Mouse (Mus musculus) kidney, embryonic 14.5 days (tissue): ENCODE data around the gene Rara. TPM values are rescaled to one million over a fixed set of nuclear protein-coding genes. Genes with fewer than 3 reads are reported as not detected.

Experiments used
- ATAC-seq: fragments of 200-750 bp; cut with Nextera tagmentation; 2 replicates; pipeline ENCODE4 v1.8.0; 2017; ENCODE audit warnings: moderate number of reproducible peaks, mild to moderate bottlenecking, moderate TSS enrichment, moderate library complexity; ENCODE audit not compliant: low FRiP score, low TSS enrichment
- H3K27ac ChIP-seq: fragments of 300-500 bp; sonication (generic); 2 replicates; pipeline ENCODE4 v1.5.1; 2014; ENCODE audit warnings: low read depth, mild to moderate bottlenecking, low read length, moderate library complexity, mixed read lengths
- H3K27me3 ChIP-seq: fragments of 300-500 bp; sonication (generic); 2 replicates; pipeline ENCODE4 v1.6.1; 2014; ENCODE audit warnings: mild to moderate bottlenecking, low read length; ENCODE audit not compliant: control insufficient read depth, insufficient read depth
- H3K36me3 ChIP-seq: fragments of 300-500 bp; sonication (generic); 2 replicates; pipeline ENCODE4 v1.6.1; 2014; ENCODE audit warnings: low read length, mixed read lengths; ENCODE audit not compliant: control insufficient read depth, insufficient read depth
- H3K4me1 ChIP-seq: fragments of 300-500 bp; sonication (generic); 2 replicates; pipeline ENCODE4 v1.6.1; 2014; ENCODE audit warnings: low read length, mixed read lengths; ENCODE audit not compliant: control insufficient read depth, insufficient read depth
- H3K4me2 ChIP-seq: fragments of 300-500 bp; sonication (generic); replicated peaks from 2 replicates; pipeline ENCODE4 v1.6.1; 2014; ENCODE audit warnings: low read depth, mild to moderate bottlenecking, low read length
- H3K4me3 ChIP-seq: fragments of 300-500 bp; sonication (generic); 2 replicates; pipeline ENCODE4 v1.5.1; 2014; ENCODE audit warnings: mild to moderate bottlenecking, low read length
- H3K9ac ChIP-seq: fragments of 300-500 bp; sonication (generic); 2 replicates; pipeline ENCODE4 v1.6.1; 2014; ENCODE audit warnings: low read depth, mild to moderate bottlenecking, low read length, moderate library complexity
- H3K9me3 ChIP-seq: fragments of 300-500 bp; sonication (generic); 2 replicates; pipeline ENCODE4 v1.6.1; 2016; ENCODE audit warnings: low read length; ENCODE audit not compliant: control insufficient read depth
- WGBS: fragments of 180-500 bp; shearing (Covaris S2); extraction: QIAGEN DNeasy Blood & Tissue Kit; methylation state at CpG from one replicate; pipeline ENCODE4 v1.1.7; 2014; 5-methylcytosine and 5-hydroxymethylcytosine counted together
- polyA plus RNA-seq: library from polyadenylated mRNA; unstranded; fragments of >200 nt; fragmentation: Nextera tagmentation; extraction: Ambion mirVana; gene quantifications from 2 replicates; pipeline ENCODE4 v1.2.1, GENCODE M21; 2014

Rara gene
- polyA plus RNA-seq, 1 experiment from 2014 or later, result 36.7 TPM

DNA sequence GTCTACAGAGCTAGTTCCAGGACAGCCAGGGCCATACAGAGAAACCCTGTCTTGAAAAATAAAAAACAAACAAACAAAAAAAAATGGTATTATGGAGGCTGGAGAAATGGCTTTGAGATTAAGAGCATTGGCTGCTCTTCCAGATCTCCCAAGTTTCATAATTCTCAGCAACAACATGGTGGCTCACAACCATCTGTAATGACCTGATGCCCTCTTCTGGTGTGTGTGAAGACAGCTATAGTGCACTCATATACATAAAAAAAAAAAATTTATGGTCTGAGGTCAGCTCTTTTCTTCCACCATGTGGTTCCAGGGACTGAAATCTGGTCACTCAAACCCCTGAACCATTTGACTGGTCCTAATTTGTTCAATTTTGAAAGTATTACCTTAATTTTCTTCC is 71.2 kb downstream of the Rara start:
- Histone ChIP-seq H3K27ac (no peak overlapping the region), H3K27me3 (no peaks in the 10 kb centered on the region), H3K9me3 (no peaks in the 10 kb centered on the region), H3K4me2 (no peak overlapping the region), H3K4me3 (no peak overlapping the region), H3K9ac (no peak overlapping the region), H3K36me3 (peaks cover 100% of the 10 kb centered on the region), H3K4me1 (no peaks in the 10 kb centered on the region)
- ATAC-seq, result no peak

DNA sequence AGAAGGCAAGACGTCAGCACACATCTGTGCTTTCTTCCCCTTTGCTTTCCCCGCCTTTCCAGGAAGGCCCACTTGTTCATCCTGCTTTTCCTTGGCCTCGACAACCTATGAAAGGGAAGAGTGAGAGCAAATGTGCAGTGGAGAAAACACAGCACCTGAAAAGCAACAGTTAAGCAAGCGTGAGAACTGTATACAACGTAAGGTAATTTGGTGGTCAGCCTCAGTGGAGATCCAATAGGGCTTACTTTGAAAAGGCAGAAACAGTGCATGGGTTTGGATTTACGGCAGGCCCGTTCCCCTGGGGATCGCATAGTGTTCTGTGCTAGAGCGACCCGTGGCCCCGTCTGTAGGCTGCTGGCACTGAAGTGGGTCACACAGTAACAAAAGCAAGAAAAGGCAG is 71.6 kb downstream of the Rara start:
- WGBS, result 81% methylated on average over 11 of the region's 11 CpGs
- no peaks in the 10 kb centered on the region for H3K9me3 ChIP-seq
- no peak overlapping the region for H3K27ac ChIP-seq
- peaks cover 100% of the 10 kb centered on the region for H3K36me3 ChIP-seq
- no peak overlapping the region for H3K4me2 ChIP-seq
- no peaks in the 10 kb centered on the region for H3K4me1 ChIP-seq
- no peak for ATAC-seq
- H3K9ac ChIP-seq, result no peak overlapping the region
- no peaks in the 10 kb centered on the region for H3K27me3 ChIP-seq
- H3K4me3 ChIP-seq, result no peak overlapping the region

DNA sequence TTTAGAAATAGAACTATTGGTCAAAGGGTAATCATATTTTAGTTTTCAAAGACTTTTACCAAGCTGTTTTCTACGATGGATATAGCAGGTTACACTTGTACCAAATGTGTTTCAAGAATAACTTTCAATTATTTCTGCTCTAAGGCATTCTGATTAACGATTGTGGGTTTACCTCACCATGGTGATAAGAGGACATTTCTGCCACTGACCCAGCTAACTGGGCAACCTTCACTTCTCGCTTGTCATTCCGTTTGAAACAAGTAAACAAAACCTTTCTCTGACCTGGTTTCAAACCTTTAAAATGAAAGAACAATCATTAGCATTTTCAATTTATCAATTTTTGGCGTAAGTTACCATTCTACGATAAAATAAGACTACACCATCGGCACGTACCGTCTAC is 79.2 kb downstream of the Rara start:
- Histone ChIP-seq H3K4me1 (no peaks in the 10 kb centered on the region), H3K27me3 (no peaks in the 10 kb centered on the region), H3K4me3 (no peak overlapping the region), H3K4me2 (no peak overlapping the region), H3K27ac (no peak overlapping the region), H3K9me3 (no peaks in the 10 kb centered on the region), H3K36me3 (peaks cover 96% of the 10 kb centered on the region), H3K9ac (no peak overlapping the region)
- no peak for ATAC-seq
- 93% methylated on average over 9 of the region's 9 CpGs for WGBS

DNA sequence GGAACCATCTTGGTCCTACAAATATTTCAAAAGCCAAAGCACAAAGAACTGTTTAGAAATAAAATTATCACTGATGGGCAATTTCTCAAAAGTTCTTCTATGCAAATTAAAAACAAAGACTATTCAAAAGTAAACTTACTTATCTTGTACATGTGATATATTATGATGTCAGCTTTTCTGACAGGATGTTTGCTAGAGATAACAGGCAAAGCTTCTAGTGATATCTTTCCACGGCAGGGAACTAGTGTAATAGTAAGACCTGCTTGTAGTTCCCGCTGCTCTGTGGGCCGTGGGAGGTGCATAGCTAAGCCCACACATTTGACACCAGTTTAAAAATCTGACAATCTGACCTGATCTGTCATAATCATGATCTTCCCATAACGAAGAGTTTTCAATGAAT is 82.5 kb downstream of the Rara start:
- Histone ChIP-seq H3K27ac (no peak overlapping the region), H3K9ac (no peak overlapping the region), H3K4me2 (no peak overlapping the region), H3K9me3 (no peaks in the 10 kb centered on the region), H3K27me3 (no peaks in the 10 kb centered on the region), H3K4me1 (no peaks in the 10 kb centered on the region), H3K36me3 (peaks cover 97% of the 10 kb centered on the region), H3K4me3 (no peak overlapping the region)
- no peak for ATAC-seq
- 86% methylated on average over 4 of the region's 4 CpGs for WGBS

DNA sequence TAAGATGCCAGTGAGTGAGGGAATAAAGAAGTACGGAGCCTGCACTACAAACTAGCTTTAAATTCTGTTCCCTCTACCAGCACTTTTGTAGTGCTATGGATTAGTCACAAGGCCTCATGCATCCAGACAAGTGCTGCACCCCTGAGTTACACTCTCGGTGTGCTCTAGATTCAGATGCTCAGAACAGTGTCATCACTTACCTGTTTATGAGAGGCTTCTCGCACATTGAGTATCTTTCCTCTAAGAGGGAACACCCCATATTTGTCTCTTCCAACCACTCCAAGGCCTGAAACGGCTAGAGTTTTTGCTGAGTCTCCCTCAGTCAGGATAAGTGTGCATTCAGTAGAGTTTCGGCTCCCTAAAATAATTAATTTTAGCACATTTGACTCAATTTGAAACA is 83.1 kb downstream of the Rara start:
- 91% methylated on average over 5 of the region's 5 CpGs for WGBS
- H3K9me3 ChIP-seq, result no peaks in the 10 kb centered on the region
- H3K27me3 ChIP-seq, result no peaks in the 10 kb centered on the region
- no peak overlapping the region for H3K4me3 ChIP-seq
- ATAC-seq, result no peak
- peaks cover 97% of the 10 kb centered on the region for H3K36me3 ChIP-seq
- no peak overlapping the region for H3K9ac ChIP-seq
- no peak overlapping the region for H3K4me2 ChIP-seq
- H3K27ac ChIP-seq, result no peak overlapping the region
- H3K4me1 ChIP-seq, result no peaks in the 10 kb centered on the region

DNA sequence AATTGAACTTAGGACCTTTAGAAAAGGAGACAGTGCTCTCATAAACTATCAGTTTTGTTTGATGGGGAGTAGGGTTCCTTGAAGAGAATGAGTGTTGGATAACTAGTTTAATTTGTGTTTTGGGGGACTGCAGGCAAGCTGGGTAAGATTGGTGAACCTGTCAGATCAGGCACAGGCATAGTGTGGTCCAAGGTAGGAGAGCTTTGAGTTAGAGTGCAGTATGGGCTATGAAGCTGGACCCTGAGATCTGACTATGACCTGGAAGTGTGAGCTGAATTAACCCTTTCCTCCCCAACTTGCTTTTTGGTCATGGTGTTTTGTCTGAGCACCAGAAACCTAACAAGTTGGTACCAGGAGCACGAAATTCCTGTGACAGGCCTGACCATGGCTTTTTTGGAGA is 86.2 kb downstream of the Rara start:
- H3K27ac ChIP-seq, result no peak overlapping the region
- H3K9me3 ChIP-seq, result no peaks in the 10 kb centered on the region
- H3K4me2 ChIP-seq, result no peak overlapping the region
- WGBS, result 92% methylated on average over 1 of the region's 1 CpGs
- no peaks in the 10 kb centered on the region for H3K4me1 ChIP-seq
- ATAC-seq, result no peak
- H3K36me3 ChIP-seq, result peaks cover 100% of the 10 kb centered on the region
- H3K27me3 ChIP-seq, result no peaks in the 10 kb centered on the region
- no peak overlapping the region for H3K4me3 ChIP-seq
- H3K9ac ChIP-seq, result no peak overlapping the region

DNA sequence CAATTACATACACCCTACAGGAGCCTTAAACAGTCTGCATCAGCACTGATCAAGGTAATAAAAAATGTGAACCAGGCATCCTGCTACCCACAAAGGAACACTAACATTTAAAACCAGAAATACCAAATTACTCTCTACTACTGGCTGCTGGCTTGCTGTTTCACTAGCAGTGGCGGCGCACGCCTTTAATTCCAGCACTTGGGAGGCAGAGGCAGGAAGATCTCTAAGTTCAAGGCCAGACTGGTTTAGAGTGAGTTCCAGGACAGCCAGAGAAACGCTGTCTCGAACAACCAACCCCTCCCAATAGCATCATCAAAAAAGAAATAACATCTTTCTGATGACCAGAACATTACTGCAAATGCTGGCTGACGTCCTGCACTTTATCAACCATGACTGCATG is 92.2 kb downstream of the Rara start:
- no peaks in the 10 kb centered on the region for H3K27me3 ChIP-seq
- ATAC-seq, result no peak
- no peak overlapping the region for H3K4me3 ChIP-seq
- no peaks in the 10 kb centered on the region for H3K9me3 ChIP-seq
- H3K4me1 ChIP-seq, result peaks cover 16% of the 10 kb centered on the region
- H3K36me3 ChIP-seq, result peaks cover 72% of the 10 kb centered on the region
- 91% methylated on average over 6 of the region's 6 CpGs for WGBS
- no peak overlapping the region for H3K9ac ChIP-seq
- H3K27ac ChIP-seq, result no peak overlapping the region
- H3K4me2 ChIP-seq, result no peak overlapping the region

DNA sequence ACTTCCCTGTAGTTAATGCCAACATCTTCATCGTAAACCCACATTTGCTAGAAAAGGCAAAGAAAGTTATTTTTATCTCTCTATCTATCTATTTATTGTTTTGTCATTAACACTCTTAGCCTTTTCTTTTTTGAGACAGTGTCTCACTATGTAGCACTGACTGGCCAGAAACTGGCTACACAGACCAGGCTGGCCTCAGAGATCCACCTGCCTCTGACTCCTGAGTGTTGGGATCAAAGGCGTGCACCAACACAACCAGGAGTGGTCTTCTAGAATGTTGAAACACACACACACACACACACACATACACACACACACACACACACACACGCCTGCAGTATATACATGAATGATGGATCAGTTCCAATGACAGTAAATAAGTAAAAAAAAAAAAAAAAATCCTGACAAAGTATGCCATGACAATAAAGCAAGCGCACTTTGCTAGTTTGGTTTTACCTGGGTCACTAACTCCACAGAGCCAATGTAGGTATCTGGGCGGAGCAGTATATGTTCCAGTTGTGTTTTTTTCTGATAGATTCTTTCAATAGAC is 94.8 kb downstream of the Rara start:
- Histone ChIP-seq H3K36me3 (peaks cover 46% of the 10 kb centered on the region), H3K9ac (peak overlapping the region; percentile 80; the same call in 1 of the 2 replicates)

DNA sequence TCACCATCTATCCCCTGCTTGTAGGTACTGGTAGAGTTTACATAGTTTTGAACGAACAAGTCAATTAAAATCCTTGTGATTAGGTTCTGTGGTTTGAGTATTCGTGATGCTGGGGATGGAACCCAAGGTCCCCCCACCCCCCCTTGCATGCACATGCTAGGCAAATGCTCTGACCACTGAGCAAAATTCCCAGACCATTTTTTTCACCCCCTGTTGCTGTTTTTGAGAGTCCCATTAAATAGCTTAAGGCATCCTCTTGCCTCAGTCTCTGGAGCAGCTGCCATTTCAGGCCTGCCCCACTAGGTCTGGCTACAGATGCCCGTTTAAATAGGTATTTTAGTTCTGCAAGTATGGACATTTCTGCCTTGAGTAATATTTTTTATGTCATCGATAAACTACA is 95.5 kb downstream of the Rara start:
- ATAC-seq, result no peak
- no peaks in the 10 kb centered on the region for H3K9me3 ChIP-seq
- peaks cover 39% of the 10 kb centered on the region for H3K36me3 ChIP-seq
- H3K27ac ChIP-seq, result peak overlapping the region; percentile 77; the same call in 1 of the 2 replicates
- WGBS, result 4% methylated on average over 4 of the region's 4 CpGs
- H3K4me2 ChIP-seq, result peak overlapping the region; percentile 38
- H3K27me3 ChIP-seq, result no peaks in the 10 kb centered on the region
- peak overlapping the region; percentile 80 for H3K9ac ChIP-seq
- peak overlapping the region; percentile 76 for H3K4me3 ChIP-seq
- peaks cover 17% of the 10 kb centered on the region for H3K4me1 ChIP-seq

More for the DNA sequence above, 94.8 kb downstream of the Rara start:
- no peak overlapping the region for H3K27ac ChIP-seq
- H3K27me3 ChIP-seq, result no peaks in the 10 kb centered on the region
- peak overlapping the region; percentile 38 for H3K4me2 ChIP-seq
- ATAC-seq, result no peak
- WGBS, result 76% methylated on average over 5 of the region's 5 CpGs
- H3K4me1 ChIP-seq, result peaks cover 17% of the 10 kb centered on the region
- H3K9me3 ChIP-seq, result no peaks in the 10 kb centered on the region
- peak overlapping the region; percentile 76 for H3K4me3 ChIP-seq
